Mouse (Mus musculus) cerebellum, adult 8-10 months (tissue): Measurements from ENCODE around the gene Jagn1.

Experiments
- DNase-seq: peaks from one replicate; pipeline ENCODE4 v3.0.0; 2022

Jagn1 gene

GRCm38 (mm10) chr6:113478906-113479305, 36.5 kb downstream of the Jagn1 start:
- no peak for DNase-seq

DNA sequence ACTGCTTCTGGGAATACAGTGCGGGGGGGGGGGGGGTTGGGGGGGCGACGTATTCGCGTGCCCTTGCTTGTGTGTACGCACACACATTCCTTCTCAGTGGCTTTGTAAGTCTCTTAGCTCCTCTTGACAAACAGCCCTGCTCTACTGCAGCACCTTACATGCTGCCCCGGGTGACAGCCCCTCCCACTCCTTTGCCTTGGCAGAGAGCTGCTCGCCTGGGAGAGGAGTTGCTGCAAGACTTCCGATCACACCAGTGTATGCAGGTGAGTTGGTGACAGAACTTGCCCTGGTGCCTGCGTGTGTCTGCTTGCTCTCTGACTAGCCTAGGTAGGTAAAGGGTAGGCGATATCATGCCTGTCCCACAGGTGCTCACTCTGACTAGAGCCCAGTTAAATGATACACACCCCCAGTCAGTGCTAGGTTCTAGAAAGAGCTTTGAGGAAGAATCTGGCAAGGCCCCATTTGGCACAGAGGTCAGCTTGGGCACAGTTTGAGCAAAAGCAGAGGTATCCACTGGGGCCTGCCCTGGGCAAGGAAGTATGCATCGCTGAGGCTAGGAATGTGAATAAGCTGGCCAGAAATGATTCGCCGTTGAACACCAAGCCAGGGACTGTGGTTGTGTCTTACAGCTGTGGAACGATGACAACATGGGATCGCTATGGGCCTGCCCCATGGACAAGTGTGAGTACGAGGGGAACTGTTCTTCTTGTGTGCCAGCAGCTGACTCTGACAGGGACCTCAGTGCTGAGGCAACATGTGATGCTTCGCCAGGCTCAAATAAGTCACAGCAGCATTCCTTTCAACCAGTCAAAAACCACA, 38.4 kb downstream of the Jagn1 start:
- no peak for DNase-seq

GRCm38 (mm10) chr6:113482477-113483099, 40.2 kb downstream of the Jagn1 start:
- DNase-seq = peak; percentile 66

DNA sequence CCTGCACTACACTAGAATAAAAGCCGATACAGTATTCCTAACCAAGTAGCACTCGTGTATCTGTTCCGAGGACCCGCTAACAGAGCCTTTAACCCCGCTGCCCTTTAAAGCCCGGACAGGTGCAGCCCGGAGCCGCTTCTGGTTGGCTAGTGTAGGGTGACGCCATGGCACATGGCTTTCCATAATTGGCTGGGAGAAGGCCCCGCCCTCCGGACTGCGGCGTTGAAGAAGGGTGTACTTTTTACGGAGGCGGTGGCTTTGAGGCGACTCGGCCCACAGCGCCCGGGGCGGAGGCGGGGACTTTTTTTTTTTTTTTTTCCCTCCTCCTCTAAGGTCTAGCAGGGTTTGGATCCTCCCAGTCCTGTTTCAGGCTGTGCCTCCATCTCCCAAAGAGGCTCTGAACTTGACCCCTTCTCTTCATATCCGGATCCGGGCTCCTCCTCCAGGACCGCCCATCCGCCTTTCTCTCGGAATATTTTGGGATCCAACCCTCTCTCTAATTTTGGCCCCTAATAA, 40.8 kb downstream of the Jagn1 start, which contains the start of gene Creld1:
Gene Creld1, plus strand, starts transcription at position 198 of the 516 bp plus-strand sequence.
- peak; percentile 94 for DNase-seq

- no peak for DNase-seq
Observed at GRCm38 (mm10) chr6:113483729-113484128, 41.4 kb downstream of the Jagn1 start.

- no peak for DNase-seq
Observed at GRCm38 (mm10) chr6:113487125-113487576, 44.8 kb downstream of the Jagn1 start.

DNA sequence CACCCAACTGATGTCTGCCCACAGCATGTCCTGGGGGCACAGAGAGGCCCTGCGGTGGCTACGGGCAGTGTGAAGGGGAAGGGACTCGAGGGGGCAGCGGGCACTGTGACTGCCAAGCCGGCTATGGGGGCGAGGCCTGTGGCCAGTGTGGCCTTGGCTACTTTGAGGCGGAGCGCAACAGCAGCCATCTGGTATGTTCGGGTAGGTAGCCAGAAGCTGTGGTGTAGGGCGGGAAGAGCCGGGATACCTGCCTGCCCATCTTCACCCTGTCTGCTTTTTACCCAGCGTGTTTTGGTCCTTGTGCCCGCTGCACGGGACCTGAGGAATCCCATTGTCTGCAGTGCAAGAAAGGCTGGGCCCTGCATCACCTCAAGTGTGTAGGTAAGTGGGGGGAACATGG, 47.0 kb downstream of the Jagn1 start:
- DNase-seq = no peak

- DNase-seq = no peak
Observed at GRCm38 (mm10) chr6:113492101-113492864, 49.9 kb downstream of the Jagn1 start.

DNA sequence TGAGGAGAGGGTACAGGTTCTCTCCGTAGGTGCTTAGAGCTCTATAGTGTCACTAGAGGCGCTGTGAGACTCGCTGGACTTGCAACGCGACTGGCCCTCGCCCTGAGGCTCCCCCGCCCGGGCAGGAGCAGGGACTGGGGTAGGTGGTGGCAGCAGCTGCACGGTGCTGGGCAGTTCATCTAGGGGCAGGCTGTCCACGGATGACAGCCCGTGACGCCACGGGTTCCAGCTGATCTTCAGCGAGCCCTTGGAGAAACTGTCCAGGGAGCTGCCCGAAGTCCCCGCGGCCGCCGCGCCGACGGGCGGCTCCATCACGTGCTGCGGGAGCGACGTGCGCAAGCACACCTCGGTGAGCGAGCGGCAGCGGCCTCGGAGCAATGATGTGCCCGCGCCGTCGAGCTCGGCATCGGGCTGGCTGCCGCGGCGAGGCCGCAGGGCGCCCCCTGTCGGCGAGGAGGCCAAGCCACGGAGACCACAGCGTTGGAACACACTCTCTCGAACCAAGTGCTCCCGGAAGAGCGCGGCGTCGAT, 52.0 kb downstream of the Jagn1 start:
- no peak for DNase-seq

DNA sequence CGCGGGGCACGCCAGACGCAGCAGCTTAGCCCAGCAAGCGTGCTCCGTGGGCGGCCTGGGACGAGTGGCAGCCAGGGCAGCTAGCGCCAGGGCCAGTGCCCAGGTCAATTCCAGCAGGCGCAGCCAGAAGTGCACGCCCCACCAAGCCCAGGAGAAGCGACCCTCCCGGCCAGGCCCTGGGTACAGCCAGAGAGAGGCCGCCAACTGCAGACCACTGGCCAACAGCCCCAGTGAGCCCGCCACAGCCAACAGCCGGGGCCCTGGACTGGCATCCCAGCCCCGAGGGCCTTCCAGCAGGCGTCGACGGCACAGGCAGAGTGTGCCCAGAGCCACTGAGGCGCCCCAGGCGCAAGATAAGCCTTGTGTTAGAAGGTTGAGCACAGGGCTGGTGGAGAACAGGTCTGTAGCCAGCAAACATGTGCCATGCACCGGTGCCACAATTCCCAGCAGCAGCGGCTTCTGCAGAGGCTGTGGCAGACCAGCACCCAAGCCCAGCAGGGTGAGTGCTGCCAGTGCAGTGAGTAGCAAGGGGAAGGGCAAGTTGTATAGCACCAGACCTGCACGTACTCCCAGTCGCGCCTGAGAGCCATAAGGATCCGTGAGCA, 52.8 kb downstream of the Jagn1 start:
- no peak for DNase-seq
